Mouse (Mus musculus): ENCODE results near the gene Hspb6. TPM values are rescaled to one million over a fixed set of nuclear protein-coding genes. Genes with fewer than 3 reads are reported as not detected.

Gene Hspb6
- total RNA-seq, 2 experiments from 2014 or later = 4.4 to 5.0 TPM

DNA sequence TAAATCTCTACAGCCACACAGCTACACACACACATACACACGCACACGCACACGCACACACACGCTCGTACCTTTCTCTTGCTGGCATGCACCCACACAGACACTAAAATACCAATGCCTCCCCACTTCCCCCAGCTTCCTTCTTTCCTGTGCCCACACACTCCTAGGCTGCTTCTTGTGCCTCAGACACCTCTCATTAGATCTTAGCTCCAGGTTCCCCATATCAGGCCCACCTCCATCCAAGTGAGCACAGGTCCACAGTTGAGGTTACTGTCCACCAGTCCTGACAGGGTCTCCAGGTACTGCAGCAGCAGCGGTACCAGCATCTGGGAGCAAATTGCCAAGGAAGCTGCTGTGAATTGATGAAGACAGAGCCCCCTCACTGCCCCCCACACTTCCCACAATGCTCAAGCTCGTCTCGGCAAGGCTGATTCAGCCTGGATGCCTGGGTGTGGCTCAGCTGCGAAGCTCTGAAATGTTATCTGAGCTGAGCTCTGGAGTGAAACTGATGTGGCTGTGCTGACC, 20.6 kb upstream of the Hspb6 start:
- Histone ChIP-seq H3K4me3 (no peak overlapping the region), H3K27ac (peak overlapping the region; percentile 89)
- intact Hi-C loops (cut with DNase I) = no loop called here
- peak; percentile 68 to 69 for DNase-seq (ENCODE audit: extremely low spot score in 1 of 2, low spot score in 2 of 2)
- no peak for TF ChIP-seq CTCF (IDR thresholded peaks at IDR 0.05)

- peak in 1 of 2 experiments; percentile 34 for DNase-seq (ENCODE audit: extremely low spot score in 1 of 2, low spot score in 2 of 2)
- TF ChIP-seq CTCF (IDR thresholded peaks at IDR 0.05) = no peak
- intact Hi-C loops (cut with DNase I) = loop anchor here (2.0 kb wide), 1 partner anchor 88 kb away; the partner anchor contains the start of gene Aplp1
- H3K4me3 ChIP-seq = peak overlapping the region; percentile 70
- H3K27ac ChIP-seq = peak overlapping the region; percentile 89
These were observed 19.0 kb upstream of the Hspb6 start for GRCm38 (mm10) chr7:30532931-30533330.

DNA sequence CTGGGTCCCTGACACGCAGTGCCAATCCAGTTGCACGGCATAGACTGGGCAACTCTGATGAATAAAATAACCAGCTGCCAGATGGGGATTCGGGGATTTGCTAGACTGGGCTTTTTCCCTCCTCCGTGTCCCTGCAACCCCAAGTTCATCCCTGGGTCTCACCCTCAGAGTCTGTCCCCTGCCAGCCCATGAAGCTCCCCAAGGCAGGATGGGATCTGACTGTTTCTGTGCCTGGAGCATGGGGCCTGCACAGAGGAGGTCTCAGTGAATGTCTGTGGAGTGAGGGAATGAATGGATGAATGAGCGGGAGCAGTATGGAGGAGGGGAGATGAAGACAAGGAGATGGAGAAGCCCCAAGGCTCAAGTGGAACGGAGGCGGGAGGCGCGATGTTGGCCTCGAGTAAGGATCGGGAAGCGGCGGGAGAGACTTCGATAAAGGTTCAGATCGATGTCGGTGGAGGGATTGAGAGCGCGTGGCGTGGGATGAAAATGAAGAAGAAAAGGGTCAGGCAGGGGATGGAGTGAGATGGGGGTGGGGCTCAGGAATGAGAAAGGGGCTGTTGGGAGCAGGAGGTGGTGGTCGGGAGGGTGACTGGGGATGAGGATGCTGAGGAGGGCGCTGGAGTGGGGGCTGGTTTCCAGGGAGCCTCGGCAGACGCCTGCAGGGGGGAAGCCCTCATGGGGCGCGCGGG, 17.9 kb upstream of the Hspb6 start:
- peak in 1 of 2 experiments; percentile 30 for DNase-seq (ENCODE audit: extremely low spot score in 1 of 2, low spot score in 2 of 2)
- intact Hi-C loops (cut with DNase I) = loop anchor here (2.0 kb wide), 1 partner anchor 89 kb away; the partner anchor contains the start of gene Aplp1
- no peak for TF ChIP-seq CTCF (IDR thresholded peaks at IDR 0.05)
- Histone ChIP-seq H3K27ac (peak overlapping the region; percentile 89), H3K4me3 (peak overlapping the region; percentile 70)

- intact Hi-C loops (cut with DNase I) = no loop called here
- no peak; the same call in 1 of the 2 replicates for TF ChIP-seq CTCF (IDR thresholded peaks at IDR 0.05)
- DNase-seq (ENCODE audit: extremely low spot score in 1 of 2, low spot score in 2 of 2) = peak; percentile 96 to 97
- H3K4me3 ChIP-seq = peak within 1 kb of the TSS; percentile 70
- peak within 1 kb of the TSS; percentile 89 for H3K27ac ChIP-seq
These were observed 17.1 kb upstream of the Hspb6 start, which contains the start of gene Arhgap33 for GRCm38 (mm10) chr7:30534633-30535577. TSS of gene Arhgap33 (minus strand) at chr7:30535060.

DNA sequence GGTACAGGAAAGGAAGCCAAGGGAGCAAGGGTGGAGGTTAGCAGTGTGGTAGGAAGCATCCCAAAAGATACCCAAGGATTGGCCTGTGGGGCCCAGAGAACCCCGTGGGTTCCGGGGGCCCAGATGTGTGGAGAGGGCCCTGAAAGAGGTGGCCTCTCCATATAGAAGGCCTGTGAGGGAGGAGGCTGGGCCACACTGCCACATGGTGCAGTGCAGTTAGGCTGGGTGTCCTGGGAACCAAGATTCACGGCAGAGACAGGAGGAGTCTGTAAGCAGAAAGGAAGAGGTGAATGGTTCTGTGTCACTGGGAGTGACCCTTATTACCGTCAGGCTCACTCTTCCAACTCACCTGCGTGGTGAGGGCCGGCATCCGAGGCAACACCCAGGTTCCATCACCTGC, 11.4 kb upstream of the Hspb6 start:
- no peak overlapping the region for H3K4me3 ChIP-seq
- intact Hi-C loops (cut with DNase I) = no loop called here
- no peak overlapping the region for H3K27ac ChIP-seq
- no peak for TF ChIP-seq CTCF (IDR thresholded peaks at IDR 0.05)
- DNase-seq (ENCODE audit: extremely low spot score in 1 of 2, low spot score in 2 of 2) = no peak

- H3K4me3 ChIP-seq = no peak overlapping the region
- TF ChIP-seq CTCF (IDR thresholded peaks at IDR 0.05) = no peak
- DNase-seq (ENCODE audit: extremely low spot score in 1 of 2, low spot score in 2 of 2) = no peak
- intact Hi-C loops (cut with DNase I) = no loop called here
- no peak overlapping the region for H3K27ac ChIP-seq
These were observed 7.7 kb upstream of the Hspb6 start for GRCm38 (mm10) chr7:30544327-30544726.

DNA sequence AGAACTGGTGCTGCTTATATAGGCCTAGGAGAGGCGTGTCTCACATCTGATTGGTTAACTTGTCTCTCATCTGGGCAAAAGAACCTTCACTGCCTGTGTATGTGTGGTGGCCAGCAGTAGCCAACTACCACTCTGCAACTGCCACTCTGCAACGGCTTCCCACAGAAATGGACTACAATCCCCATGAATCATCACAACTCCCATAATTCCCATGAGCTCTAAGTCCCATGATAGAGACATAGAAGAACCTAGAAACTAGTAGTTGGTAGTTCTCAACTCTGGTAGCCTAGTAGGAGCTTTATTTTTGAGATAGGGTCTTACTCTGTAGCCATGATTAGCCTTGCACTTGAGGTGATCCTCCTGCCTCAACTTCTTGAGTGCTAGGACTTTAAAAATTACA, 2.1 kb upstream of the Hspb6 start:
- DNase-seq (ENCODE audit: extremely low spot score in 1 of 2, low spot score in 2 of 2) = no peak
- TF ChIP-seq CTCF (IDR thresholded peaks at IDR 0.05) = no peak
- intact Hi-C loops (cut with DNase I) = loop anchor here (5.0 kb wide), 1 partner anchor 108 kb away; no protein-coding TSS in a partner anchor
- no peak overlapping the region for H3K27ac ChIP-seq
- no peak overlapping the region for H3K4me3 ChIP-seq

DNA sequence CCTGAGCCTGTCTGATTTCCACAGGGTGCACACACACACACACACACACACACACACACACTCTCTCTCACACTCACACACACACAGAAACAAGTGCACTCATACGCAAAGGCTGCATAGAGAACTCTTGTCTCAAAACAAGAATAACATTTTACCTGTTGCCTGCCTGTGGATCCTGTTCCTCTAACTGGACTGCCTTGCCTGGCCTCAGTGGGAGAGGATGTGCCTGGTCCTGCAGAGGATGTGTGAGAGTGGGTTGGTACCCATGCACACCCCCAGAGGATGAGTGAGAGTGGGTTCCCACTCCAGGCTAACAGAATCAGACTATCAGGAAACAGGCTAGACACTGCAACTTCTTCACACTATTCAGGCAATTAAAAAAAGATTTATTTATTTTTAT, 1.4 kb upstream of the Hspb6 start:
- no peak for DNase-seq (ENCODE audit: extremely low spot score in 1 of 2, low spot score in 2 of 2)
- H3K4me3 ChIP-seq = no peak overlapping the region
- no peak overlapping the region for H3K27ac ChIP-seq
- TF ChIP-seq CTCF (IDR thresholded peaks at IDR 0.05) = no peak
- intact Hi-C loops (cut with DNase I) = no loop called here

- TF ChIP-seq CTCF (IDR thresholded peaks at IDR 0.05) = peak; percentile 70
- Histone ChIP-seq H3K4me3 (peak overlapping the region; percentile 61), H3K27ac (peak overlapping the region; percentile 96)
- intact Hi-C loops (cut with DNase I) = loop anchor here (2.0 kb wide), 1 partner anchor 61 kb away; no protein-coding TSS in a partner anchor
- peak in 1 of 2 experiments; percentile 23 for DNase-seq (ENCODE audit: extremely low spot score in 1 of 2, low spot score in 2 of 2)
These were observed 405 bp upstream of the Hspb6 start for GRCm38 (mm10) chr7:30551445-30552101.

- Histone ChIP-seq H3K27ac (peak overlapping the region; percentile 79), H3K4me3 (peak overlapping the region; percentile 61)
- intact Hi-C loops (cut with DNase I) = loop anchor here (2.0 kb wide), 1 partner anchor 62 kb away; no protein-coding TSS in a partner anchor
- no peak; the same call in 1 of the 2 replicates for TF ChIP-seq CTCF (IDR thresholded peaks at IDR 0.05)
- no peak for DNase-seq (ENCODE audit: extremely low spot score in 1 of 2, low spot score in 2 of 2)
These were observed 1.1 kb downstream of the Hspb6 start for GRCm38 (mm10) chr7:30553021-30553589.
